Mouse (Mus musculus): ENCODE data around the gene Pigt. TPM values are rescaled to one million over a fixed set of nuclear protein-coding genes. Genes with fewer than 3 reads are reported as not detected.

Gene Pigt
- 10 to 100 TPM; 74.5 to 76.9 TPM for total RNA-seq (2023)

DNA sequence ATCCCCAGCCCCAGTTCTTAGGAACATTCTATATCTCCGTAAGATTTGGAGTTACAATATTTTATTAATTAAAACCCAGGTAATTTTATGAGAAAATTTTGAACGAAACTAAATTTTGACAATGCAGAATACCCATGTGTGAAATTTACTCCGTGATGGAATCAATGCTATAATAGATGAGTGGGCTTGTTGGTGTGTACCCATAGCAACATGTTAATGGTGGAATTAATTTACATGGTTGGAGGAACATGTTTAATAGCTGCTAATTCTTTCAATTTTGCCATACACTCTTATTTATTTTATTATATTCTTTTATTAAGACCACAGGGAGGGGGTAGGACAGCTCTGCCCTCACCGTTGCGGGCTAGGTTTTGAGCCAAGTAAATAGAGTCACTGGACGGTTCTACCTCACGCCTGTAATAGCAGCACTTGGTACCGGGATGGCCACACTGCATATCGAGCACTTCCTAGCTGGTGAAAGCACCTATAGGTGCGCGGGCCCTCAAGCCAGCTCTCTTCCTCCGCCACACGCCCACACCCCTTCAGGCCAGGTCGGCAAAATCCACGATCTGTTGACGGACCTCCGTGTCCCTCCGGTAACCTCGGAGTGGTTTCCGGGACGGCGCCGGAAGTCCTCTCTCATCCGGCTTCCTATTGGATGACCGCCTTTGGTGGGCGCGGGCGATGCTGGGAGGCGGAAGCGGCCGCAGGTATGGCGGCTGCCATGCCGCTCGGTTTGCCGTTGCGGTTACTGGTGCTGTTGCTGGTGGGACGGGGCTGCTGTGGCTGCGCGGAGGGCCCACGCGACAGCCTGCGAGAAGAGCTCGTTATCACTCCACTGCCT lies at the start of gene Pigt:
Gene Pigt (plus strand): TSS at position 674 of the 844 bp plus-strand sequence.

DNA sequence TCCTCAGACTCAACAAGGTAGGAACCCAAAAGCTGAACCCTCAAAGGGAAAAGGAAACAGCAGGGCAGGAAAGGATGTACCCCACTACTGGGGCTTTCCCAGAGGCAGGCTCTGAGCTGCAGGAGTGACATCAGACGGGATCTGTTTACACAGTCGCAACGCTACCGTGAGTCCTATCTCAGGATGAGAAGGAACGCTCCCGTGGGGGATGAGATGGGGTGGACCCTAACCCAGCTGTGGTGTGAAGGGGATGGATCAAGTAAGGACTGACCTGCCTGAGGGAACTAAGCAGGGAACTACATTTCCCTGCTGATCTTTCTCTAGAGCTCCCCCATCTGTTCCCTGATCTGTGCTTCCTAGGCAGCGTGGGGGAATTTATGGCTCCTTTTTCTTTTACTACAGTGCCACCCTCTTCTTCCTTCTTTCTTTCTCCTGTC lies 40.4 kb upstream of the Pigt start, which contains the start of gene Sys1:
Gene Sys1 (plus strand): TSS at position 101 of the 437 bp plus-strand sequence.

DNA sequence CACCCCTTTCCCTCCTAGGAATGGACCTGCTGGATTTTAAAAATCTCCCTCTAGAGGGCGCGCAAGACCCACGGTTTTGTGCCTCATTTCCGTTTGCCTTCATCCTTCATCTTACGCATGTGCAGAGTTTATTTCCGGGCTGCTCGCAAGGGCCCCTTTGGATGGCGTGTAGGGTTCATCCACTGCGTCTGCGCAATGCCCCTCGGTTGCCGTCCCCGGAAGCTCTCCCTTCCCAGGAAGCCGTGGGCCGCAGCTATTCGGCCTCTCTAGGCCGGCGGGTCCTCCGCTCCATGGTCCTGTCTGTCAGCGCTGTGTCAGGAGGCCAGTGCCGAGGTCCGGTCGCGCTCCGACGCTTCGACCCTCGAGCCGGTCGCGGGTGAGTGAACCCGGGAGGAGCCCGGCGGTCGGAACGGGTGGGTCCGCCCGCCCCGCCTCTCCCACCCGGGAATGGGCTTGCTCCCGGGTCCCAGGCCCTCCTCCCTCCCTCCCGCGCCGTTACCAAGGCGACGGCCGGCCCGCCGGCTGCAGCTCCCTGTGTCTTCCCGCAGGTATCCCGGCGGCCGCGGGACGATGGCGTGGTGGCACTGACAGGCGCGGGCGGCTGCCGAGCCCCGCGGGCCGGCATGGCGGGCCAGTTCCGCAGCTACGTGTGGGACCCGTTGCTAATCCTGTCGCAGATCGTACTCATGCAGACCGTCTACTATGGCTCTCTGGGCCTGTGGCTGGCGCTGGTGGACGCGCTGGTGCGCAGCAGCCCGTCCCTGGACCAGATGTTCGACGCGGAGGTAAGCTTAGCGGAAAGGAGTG lies 36.4 kb upstream of the Pigt start, which contains the start of gene Gm20458:
Gene Gm20458 (plus strand): TSS at position 223 of the 807 bp plus-strand sequence.

GRCm38 (mm10) chr2:164473624-164474023 lies 23.7 kb upstream of the Pigt start, which contains the start of gene Trp53tg5:
Gene Trp53tg5, minus strand, starts transcription at chr2:164473724.

DNA sequence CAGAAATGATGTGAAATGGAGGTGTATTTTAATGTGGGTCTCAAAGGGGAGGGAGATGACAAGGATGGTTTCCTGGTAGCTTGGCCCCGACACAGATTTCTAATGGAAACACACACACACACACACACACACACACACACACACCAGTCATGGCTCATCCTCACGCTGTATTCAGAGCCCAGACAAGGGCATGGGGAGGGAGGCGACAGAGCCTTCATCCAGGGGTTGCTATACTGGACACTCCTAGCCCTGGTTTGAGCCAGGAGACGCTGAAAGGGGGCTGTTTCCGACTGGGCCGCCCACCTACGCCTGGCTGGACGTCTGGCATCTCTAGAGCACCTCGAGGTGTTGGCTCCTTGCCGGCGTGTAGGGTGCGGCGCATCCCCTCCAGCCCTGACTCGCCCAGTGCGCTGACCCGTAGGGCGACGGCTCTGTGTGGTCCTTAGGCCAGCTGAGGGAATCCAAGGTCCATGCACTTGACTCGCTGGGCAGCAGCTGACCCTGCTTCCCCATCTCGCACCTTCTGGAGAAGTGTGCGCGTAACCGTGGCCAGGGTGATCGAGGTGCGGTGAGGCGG lies 11.6 kb upstream of the Pigt start, which contains the start of gene Dbndd2:
Gene Dbndd2 (plus strand): TSS at position 426 of the 577 bp plus-strand sequence.

Other genes starting within 250 kb of the Pigt start
- gene Svs3b, start 240.9 kb upstream of the Pigt start, total RNA-seq (2023), result not detected
- gene Svs4, start 219.1 kb upstream of the Pigt start, total RNA-seq (2023), result not detected
- gene Svs3a, start 208.3 kb upstream of the Pigt start, total RNA-seq (2023), result not detected
- not detected for gene Svs6, start 180.8 kb upstream of the Pigt start, total RNA-seq (2023)
- gene Svs5, start 164.8 kb upstream of the Pigt start, total RNA-seq (2023), result not detected
- 100 to 1,000 TPM; 227 to 229 TPM for gene Slpi, start 108.4 kb upstream of the Pigt start, total RNA-seq (2023)
- gene Rbpjl, start 94.4 kb upstream of the Pigt start, total RNA-seq (2023), result not detected
- gene Matn4, start 92.4 kb upstream of the Pigt start, total RNA-seq (2023), result not detected
- gene Sdc4, start 53.6 kb upstream of the Pigt start, total RNA-seq (2023), result 10 to 100 TPM; 13.2 to 13.8 TPM
- gene Sys1, start 40.6 kb upstream of the Pigt start, total RNA-seq (2023), result 10 to 100 TPM; 35.5 to 36.0 TPM
- gene Gm20458, start 36.6 kb upstream of the Pigt start, total RNA-seq (2023), result 10 to 100 TPM; 10.9 to 12.8 TPM
- gene Trp53tg5, start 23.8 kb upstream of the Pigt start, total RNA-seq (2023), result not detected
- gene Dbndd2, start 11.4 kb upstream of the Pigt start, total RNA-seq (2023), result 10 to 100 TPM; 11.1 to 19.7 TPM
- gene Wfdc2, start 64.9 kb downstream of the Pigt start, total RNA-seq (2023), result not detected
- not detected for gene Spint3, start 75.9 kb downstream of the Pigt start, total RNA-seq (2023)
- not detected for gene Wfdc6a, start 87.9 kb downstream of the Pigt start, total RNA-seq (2023)
- gene Eppin, start 96.1 kb downstream of the Pigt start, total RNA-seq (2023), result not detected
- not detected for gene Wfdc6b, start 116.0 kb downstream of the Pigt start, total RNA-seq (2023)
- not detected for gene Wfdc8, start 116.1 kb downstream of the Pigt start, total RNA-seq (2023)
- gene Wfdc16, start 141.3 kb downstream of the Pigt start, total RNA-seq (2023), result not detected
- not detected for gene Wfdc10, start 158.5 kb downstream of the Pigt start, total RNA-seq (2023)
- gene Wfdc9, start 159.1 kb downstream of the Pigt start, total RNA-seq (2023), result not detected
- gene Wfdc11, start 176.6 kb downstream of the Pigt start, total RNA-seq (2023), result not detected
- gene Wfdc13, start 187.6 kb downstream of the Pigt start, total RNA-seq (2023), result not detected
- not detected for gene Spint4, start 201.0 kb downstream of the Pigt start, total RNA-seq (2023)
- gene Spint5, start 217.8 kb downstream of the Pigt start, total RNA-seq (2023), result not detected
- not detected for gene Wfdc3, start 248.4 kb downstream of the Pigt start, total RNA-seq (2023)
- gene Dnttip1, start 248.5 kb downstream of the Pigt start, total RNA-seq (2023), result 10 to 100 TPM; 32.0 to 44.8 TPM

All from monocyte, adult 59 days (primary cell).